Mouse (Mus musculus) ES-E14 (cell line): ENCODE measurements around the gene Rap1gap. TPM values are rescaled to one million over a fixed set of nuclear protein-coding genes. Genes with fewer than 3 reads are reported as not detected.

Source experiments
- DNase-seq: peaks from one replicate; pipeline ENCODE4 v3.0.0-alpha.2; 2013; ENCODE audit warnings: low read depth, low spot score
- H3K27ac ChIP-seq: 2 replicates; pipeline ENCODE4 v1.5.1; 2012; ENCODE audit warnings: low read depth, mild to moderate bottlenecking, low read length, moderate library complexity, mixed read lengths; ENCODE audit not compliant: poor library complexity, insufficient read depth, severe bottlenecking
- H3K36me3 ChIP-seq: 2 replicates; pipeline ENCODE4 v1.6.1; 2012; ENCODE audit warnings: mild to moderate bottlenecking, low read length, moderate library complexity, mixed read lengths; ENCODE audit not compliant: control insufficient read depth, poor library complexity, insufficient read depth, severe bottlenecking
- H3K4me1 ChIP-seq, 2 experiments: fragments of 150-350 bp in 1 of 2; sonication (generic) in 1 of 2; 2 replicates each; pipeline ENCODE4 v1.6.1; 2012; ENCODE audit warnings: low read length in 2 of 2, mild to moderate bottlenecking in 1 of 2, mixed read lengths in 1 of 2; ENCODE audit not compliant: control insufficient read depth in 2 of 2, insufficient read depth in 2 of 2, poor library complexity in 1 of 2
- H3K4me3 ChIP-seq, 2 experiments: fragments of 150-350 bp in 1 of 2; sonication (generic) in 1 of 2; 2 replicates each; pipeline ENCODE4 v1.5.1; 2012; ENCODE audit warnings: low read length in 2 of 2, low read depth in 1 of 2, mild to moderate bottlenecking in 1 of 2, mixed read lengths in 1 of 2; ENCODE audit not compliant: insufficient read depth in 1 of 2, poor library complexity in 1 of 2, severe bottlenecking in 1 of 2
- H3K9ac ChIP-seq: 2 replicates; pipeline ENCODE4 v1.6.1; 2012; ENCODE audit warnings: low read depth, mild to moderate bottlenecking, low read length, mixed read lengths; ENCODE audit not compliant: poor library complexity, insufficient read depth, severe bottlenecking
- H3K9me3 ChIP-seq: fragments of 150-350 bp; sonication (generic); 2 replicates; pipeline ENCODE4 v1.6.1; 2012; ENCODE audit warnings: low read depth, mild to moderate bottlenecking, low read length; ENCODE audit not compliant: control insufficient read depth, insufficient read depth
- CHD2 ChIP-seq: IDR thresholded peaks from 2 replicates; pipeline ENCODE4 v1.6.1; 2014; ENCODE audit warnings: mild to moderate bottlenecking, low read depth, low read length, inconsistent platforms
- HCFC1 ChIP-seq: IDR thresholded peaks from 2 replicates; pipeline ENCODE4 v1.6.1; 2012; ENCODE audit warnings: low read length, inconsistent platforms, borderline replicate concordance; ENCODE audit not compliant: insufficient read depth
- MAFK ChIP-seq: IDR thresholded peaks from 2 replicates; pipeline ENCODE4 v1.6.1; 2014; ENCODE audit warnings: mild to moderate bottlenecking, low read depth, low read length, inconsistent platforms; ENCODE audit not compliant: insufficient read depth
- ZC3H11A ChIP-seq: IDR thresholded peaks from 2 replicates; pipeline ENCODE4 v1.6.1; 2012; ENCODE audit warnings: low read depth, mild to moderate bottlenecking, inconsistent platforms, low read length, borderline replicate concordance
- ZNF384 ChIP-seq: IDR thresholded peaks from 2 replicates; pipeline ENCODE4 v1.6.1; 2012; ENCODE audit warnings: low read depth, low read length, inconsistent platforms
- in situ Hi-C, 2 experiments: fragments of 600-800 bp; cut with MboI; formaldehyde crosslinking; loops; one replicate each; pipeline ENCODE4 v1.15.1; 2025; ENCODE audit warnings: low sequenced_read_pairs in 2 of 2, inconsistent platforms in 1 of 2; ENCODE audit not compliant: unreplicated experiment in 2 of 2
- total RNA-seq: library from RNA; depleted of rRNA; stranded (reverse); fragments of 300-350 nt; gene quantifications from 2 replicates; pipeline ENCODE4 v1.2.3, GENCODE M21; 2012

Gene Rap1gap
- total RNA-seq, 1 experiment = 13.4 TPM

DNA sequence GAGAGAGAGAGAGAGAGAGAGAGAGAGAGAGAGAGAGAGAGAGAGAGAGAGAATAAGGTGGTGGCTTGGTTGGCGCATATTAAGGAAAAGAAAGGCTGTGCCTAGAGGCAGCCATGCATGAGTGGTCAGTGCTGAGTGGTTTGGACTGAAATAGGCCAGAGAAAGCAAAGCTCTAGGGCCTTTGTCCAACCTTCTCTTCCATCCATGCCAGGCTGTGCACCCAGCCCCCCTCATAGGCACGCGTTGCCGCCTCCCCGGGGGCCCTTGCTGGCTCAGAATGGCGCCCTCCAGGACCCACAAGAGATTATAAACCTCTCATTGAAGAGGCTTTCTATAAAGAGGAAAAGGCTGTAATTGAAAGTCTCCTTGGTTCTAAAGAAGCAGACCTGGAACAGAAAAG, 3.0 kb upstream of the Rap1gap start:
- Histone ChIP-seq H3K27ac (no peak overlapping the region), H3K4me3 (no peak overlapping the region)
- in situ Hi-C loops = no loop called here

DNA sequence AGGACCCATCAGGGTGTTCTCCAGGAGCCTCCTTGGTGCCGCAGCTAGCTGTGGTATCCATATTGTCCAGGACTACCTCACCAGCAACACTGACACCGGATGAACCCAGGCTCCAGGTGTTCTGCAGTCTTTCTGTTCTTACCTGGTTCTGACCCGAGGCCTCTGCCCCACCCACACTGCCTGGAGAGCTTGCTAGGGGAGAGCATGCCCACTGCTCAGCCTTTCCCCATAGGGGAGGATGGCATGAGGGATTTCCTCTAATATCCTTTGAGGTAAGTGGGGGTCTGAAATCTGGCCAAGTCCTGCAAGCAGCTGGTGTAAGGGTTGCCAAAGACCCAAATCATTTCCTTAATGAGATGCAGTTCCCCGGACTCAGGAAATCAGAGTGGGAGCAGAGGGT, 1.0 kb upstream of the Rap1gap start:
- no peak for DNase-seq
- TF ChIP-seq CHD2 = no peak
- no peak for TF ChIP-seq ZC3H11A
- TF ChIP-seq ZNF384 = no peak
- TF ChIP-seq HCFC1 = no peak
- in situ Hi-C loops = no loop called here
- Histone ChIP-seq H3K4me3 (no peak overlapping the region), H3K27ac (no peak overlapping the region), H3K36me3 (peaks cover 4% of the 10 kb centered on the region; the same call in 1 of the 2 replicates), H3K4me1 (peaks cover 5 to 15% of the 10 kb centered on the region in 2 experiments; a peak in 3 of 4 replicates), H3K9ac (no peak overlapping the region), H3K9me3 (no peaks in the 10 kb centered on the region)

More for the DNA sequence above, 3.0 kb upstream of the Rap1gap start:
- peaks cover 14% of the 10 kb centered on the region for H3K36me3 ChIP-seq
- H3K4me1 ChIP-seq = peaks cover 5 to 19% of the 10 kb centered on the region in 2 experiments; a peak in 3 of 4 replicates
- no peak overlapping the region for H3K9ac ChIP-seq
- TF ChIP-seq CHD2 = no peak
- no peak for TF ChIP-seq HCFC1
- no peak for TF ChIP-seq ZNF384
- no peak for TF ChIP-seq ZC3H11A
- TF ChIP-seq MAFK = no peak
- no peaks in the 10 kb centered on the region for H3K9me3 ChIP-seq
- DNase-seq = no peak

- DNase-seq = no peak
- Histone ChIP-seq H3K36me3 (peaks cover 3% of the 10 kb centered on the region; the same call in 1 of the 2 replicates), H3K4me1 (peaks cover 1 to 5% of the 10 kb centered on the region in 2 experiments; a peak in 2 of 4 replicates), H3K9me3 (no peaks in the 10 kb centered on the region), H3K9ac (peak overlapping the region; percentile 68), H3K27ac (no peak overlapping the region), H3K4me3 (peak overlapping the region; percentile 71 to 74)
- TF ChIP-seq ZNF384 = no peak
- TF ChIP-seq ZC3H11A = no peak
- TF ChIP-seq HCFC1 = no peak
- no peak for TF ChIP-seq CHD2
- no peak for TF ChIP-seq MAFK
- in situ Hi-C loops = no loop called here
These were observed 602 bp downstream of the Rap1gap start for GRCm38 (mm10) chr4:137664980-137665675.

- TF ChIP-seq ZC3H11A = no peak
- no peak for TF ChIP-seq CHD2
- no peak for TF ChIP-seq MAFK
- no peak for TF ChIP-seq ZNF384
- no peak for TF ChIP-seq HCFC1
- H3K9ac ChIP-seq = no peak overlapping the region
- H3K9me3 ChIP-seq = no peaks in the 10 kb centered on the region
- H3K27ac ChIP-seq = no peak overlapping the region
- in situ Hi-C loops = no loop called here
- H3K4me3 ChIP-seq = no peak overlapping the region
- H3K4me1 ChIP-seq = no peaks in the 10 kb centered on the region; a peak in 1 of 4 replicates
- no peaks in the 10 kb centered on the region for H3K36me3 ChIP-seq
- no peak for DNase-seq
These were observed 1.3 kb downstream of the Rap1gap start for GRCm38 (mm10) chr4:137665791-137666190.

GRCm38 (mm10) chr4:137666283-137666957, 1.9 kb downstream of the Rap1gap start:
- DNase-seq = no peak
- in situ Hi-C loops = no loop called here
- Histone ChIP-seq H3K9me3 (no peaks in the 10 kb centered on the region), H3K27ac (no peak overlapping the region), H3K4me3 (no peak overlapping the region), H3K4me1 (no peaks in the 10 kb centered on the region; a peak in 1 of 4 replicates), H3K36me3 (no peaks in the 10 kb centered on the region), H3K9ac (no peak overlapping the region)
- TF ChIP-seq ZNF384 = no peak
- no peak for TF ChIP-seq MAFK
- TF ChIP-seq HCFC1 = no peak
